Mouse (Mus musculus) macrophage (primary cell): ENCODE measurements around the gene Med28. TPM values are rescaled to one million over a fixed set of nuclear protein-coding genes. Genes with fewer than 3 reads are reported as not detected.

Experiments used
- H3K27ac ChIP-seq: fragments of 350-480 bp; formaldehyde crosslinking; 2 replicates; pipeline ENCODE4 v1.9.0; 2021
- H3K36me3 ChIP-seq: fragments of 350-480 bp; formaldehyde crosslinking; 2 replicates; pipeline ENCODE4 v1.9.0; 2021; ENCODE audit errors: inconsistent target
- H3K4me3 ChIP-seq: fragments of 350-480 bp; formaldehyde crosslinking; 2 replicates; pipeline ENCODE4 v1.9.0; 2021; ENCODE audit errors: inconsistent target
- H3K79me2 ChIP-seq: fragments of 350-480 bp; formaldehyde crosslinking; 2 replicates; pipeline ENCODE4 v1.9.0; 2021; ENCODE audit errors: inconsistent target
- WGBS: methylation state at CpG from one replicate; pipeline ENCODE4 v1.1.7; 2026; ENCODE audit warnings: inconsistent platforms; ENCODE audit not compliant: missing documents; 5-methylcytosine and 5-hydroxymethylcytosine counted together
- polyA plus RNA-seq: library from polyadenylated mRNA; stranded (reverse); fragments of 250-400 nt; gene quantifications from 3 replicates; pipeline ENCODE4 v1.2.4, GENCODE M21; 2018; ENCODE audit warnings: inconsistent platforms

The Med28 gene
- polyA plus RNA-seq, 1 experiment from 2014 or later = 26.4 TPM

GRCm38 (mm10) chr5:45494093-45494755 is 25.8 kb upstream of the Med28 start:
- Histone ChIP-seq H3K4me3 (peak overlapping the region; percentile 68), H3K36me3 (peaks cover 6% of the 10 kb centered on the region), H3K27ac (no peak overlapping the region), H3K79me2 (peaks cover 8% of the 10 kb centered on the region; the same call in 1 of the 2 replicates)
- 90% methylated on average over 9 of the region's 9 CpGs for WGBS

DNA sequence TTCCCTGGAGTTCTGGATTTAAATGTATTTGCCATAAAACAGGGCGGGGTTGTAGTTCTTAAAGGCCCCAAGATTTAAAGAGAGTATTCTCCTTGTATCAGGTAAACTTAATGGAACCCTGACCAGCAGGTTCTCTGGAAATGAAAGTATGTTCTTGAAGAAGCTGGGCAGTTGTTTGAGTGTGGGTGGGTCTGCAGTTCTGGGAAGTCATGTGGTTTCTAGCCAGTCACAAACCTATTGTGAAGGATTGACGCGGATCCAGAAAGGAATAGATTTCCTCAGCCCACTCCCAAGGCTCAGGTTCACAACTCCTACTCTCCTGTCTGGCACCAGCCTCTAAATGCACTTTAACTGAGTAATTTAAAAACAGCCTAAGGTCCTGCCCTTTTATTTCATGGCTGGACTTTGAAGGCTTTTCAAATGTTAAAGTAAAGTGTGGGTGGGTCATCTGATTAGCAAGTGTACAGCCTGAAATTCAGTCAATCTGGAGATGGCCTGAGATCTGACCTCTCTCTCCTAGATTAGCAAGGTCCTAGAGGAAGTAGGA is 24.5 kb upstream of the Med28 start:
- Histone ChIP-seq H3K36me3 (peaks cover 6% of the 10 kb centered on the region), H3K4me3 (no peak overlapping the region), H3K27ac (no peak overlapping the region), H3K79me2 (peaks cover 8% of the 10 kb centered on the region; the same call in 1 of the 2 replicates)
- 95% methylated on average over 3 of the region's 3 CpGs for WGBS

DNA sequence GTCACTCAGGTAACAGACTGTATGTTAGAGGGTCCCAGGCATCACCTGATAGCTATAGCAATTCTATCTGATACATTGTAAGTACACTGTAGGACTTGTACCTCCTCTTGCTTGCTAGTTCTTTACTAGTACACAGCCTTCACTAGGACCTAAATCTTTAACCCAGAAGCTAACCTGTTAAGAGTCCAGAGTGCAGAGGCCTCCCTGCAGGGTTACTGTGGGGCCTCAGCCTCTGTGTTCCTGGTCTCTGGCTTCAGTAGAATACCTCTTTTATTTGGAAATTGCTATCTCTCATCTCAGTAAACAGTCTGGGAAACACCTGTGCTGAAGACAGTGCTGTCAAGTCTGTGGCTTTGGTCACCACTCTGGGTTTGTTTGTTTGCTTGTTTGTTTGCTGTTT is 24.0 kb upstream of the Med28 start:
- Histone ChIP-seq H3K27ac (no peak overlapping the region), H3K4me3 (no peak overlapping the region), H3K79me2 (peaks cover 8% of the 10 kb centered on the region; the same call in 1 of the 2 replicates), H3K36me3 (peaks cover 11% of the 10 kb centered on the region)

- Histone ChIP-seq H3K27ac (no peak overlapping the region), H3K36me3 (peaks cover 14% of the 10 kb centered on the region), H3K4me3 (no peak overlapping the region), H3K79me2 (peaks cover 8% of the 10 kb centered on the region; the same call in 1 of the 2 replicates)
- WGBS = 87% methylated on average over 4 of the region's 4 CpGs
These were observed 23.6 kb upstream of the Med28 start for GRCm38 (mm10) chr5:45496479-45496878.

GRCm38 (mm10) chr5:45496930-45497550 is 23.0 kb upstream of the Med28 start:
- H3K79me2 ChIP-seq = peaks cover 8% of the 10 kb centered on the region; the same call in 1 of the 2 replicates
- peaks cover 18% of the 10 kb centered on the region for H3K36me3 ChIP-seq
- no peak overlapping the region for H3K27ac ChIP-seq
- H3K4me3 ChIP-seq = no peak overlapping the region
- 91% methylated on average over 12 of the region's 12 CpGs for WGBS

DNA sequence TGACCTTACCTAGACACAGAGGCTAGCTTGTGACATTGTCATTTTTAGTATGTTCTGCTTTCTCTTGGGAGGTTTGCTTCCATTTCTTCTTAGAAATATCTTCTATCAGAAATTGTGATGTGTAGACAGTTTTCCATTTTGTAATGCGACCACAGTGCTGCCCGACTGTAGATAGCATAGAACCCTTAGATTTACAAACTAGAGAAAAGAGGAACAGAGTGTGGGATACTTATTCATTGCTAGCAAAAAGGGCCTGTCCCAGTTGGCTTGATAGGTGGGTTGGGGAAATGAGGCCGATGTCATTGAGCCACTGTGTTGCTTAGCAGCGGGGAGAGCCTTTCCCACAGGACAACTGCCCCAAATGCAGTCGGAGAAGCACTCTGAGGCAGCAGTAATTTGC is 22.5 kb upstream of the Med28 start:
- Histone ChIP-seq H3K4me3 (no peak overlapping the region), H3K79me2 (peaks cover 8% of the 10 kb centered on the region; the same call in 1 of the 2 replicates), H3K27ac (no peak overlapping the region), H3K36me3 (peaks cover 23% of the 10 kb centered on the region)
- WGBS = 82% methylated on average over 5 of the region's 5 CpGs

DNA sequence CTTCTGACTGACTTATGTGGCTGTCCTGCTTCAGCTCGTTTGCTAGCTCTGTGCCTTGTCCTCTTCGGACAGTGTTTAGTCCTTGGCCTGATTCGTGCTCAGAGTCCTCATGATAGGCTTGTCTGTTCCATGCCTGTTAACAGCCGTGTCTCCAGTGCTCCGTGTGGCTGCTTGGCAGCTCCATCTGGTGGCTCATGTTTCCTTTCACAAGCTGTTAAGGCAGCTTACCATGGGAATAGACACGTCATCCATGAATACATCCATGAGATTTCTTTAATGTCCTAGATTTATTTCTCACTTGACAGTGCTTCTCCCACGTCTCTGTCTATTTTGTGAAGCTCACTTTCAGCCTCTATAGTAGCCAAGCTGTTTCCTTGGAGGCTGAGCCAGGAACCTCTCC is 10.0 kb upstream of the Med28 start:
- no peak overlapping the region for H3K4me3 ChIP-seq
- 93% methylated on average over 7 of the region's 7 CpGs for WGBS
- peaks cover 63% of the 10 kb centered on the region for H3K36me3 ChIP-seq
- H3K27ac ChIP-seq = no peak overlapping the region
- no peaks in the 10 kb centered on the region for H3K79me2 ChIP-seq

GRCm38 (mm10) chr5:45512908-45513307 is 7.1 kb upstream of the Med28 start:
- H3K4me3 ChIP-seq = no peak overlapping the region
- H3K79me2 ChIP-seq = no peaks in the 10 kb centered on the region
- H3K27ac ChIP-seq = no peak overlapping the region
- peaks cover 37% of the 10 kb centered on the region for H3K36me3 ChIP-seq
- WGBS = 94% methylated on average over 6 of the region's 6 CpGs

GRCm38 (mm10) chr5:45513511-45513910 is 6.5 kb upstream of the Med28 start:
- Histone ChIP-seq H3K36me3 (peaks cover 36% of the 10 kb centered on the region), H3K4me3 (no peak overlapping the region), H3K79me2 (no peaks in the 10 kb centered on the region), H3K27ac (no peak overlapping the region)
- WGBS = 84% methylated on average over 2 of the region's 2 CpGs

GRCm38 (mm10) chr5:45514599-45514998 is 5.4 kb upstream of the Med28 start:
- no peaks in the 10 kb centered on the region for H3K79me2 ChIP-seq
- 100% methylated on average over 1 of the region's 1 CpGs for WGBS
- H3K36me3 ChIP-seq = peaks cover 28% of the 10 kb centered on the region
- H3K4me3 ChIP-seq = no peak overlapping the region
- H3K27ac ChIP-seq = no peak overlapping the region

DNA sequence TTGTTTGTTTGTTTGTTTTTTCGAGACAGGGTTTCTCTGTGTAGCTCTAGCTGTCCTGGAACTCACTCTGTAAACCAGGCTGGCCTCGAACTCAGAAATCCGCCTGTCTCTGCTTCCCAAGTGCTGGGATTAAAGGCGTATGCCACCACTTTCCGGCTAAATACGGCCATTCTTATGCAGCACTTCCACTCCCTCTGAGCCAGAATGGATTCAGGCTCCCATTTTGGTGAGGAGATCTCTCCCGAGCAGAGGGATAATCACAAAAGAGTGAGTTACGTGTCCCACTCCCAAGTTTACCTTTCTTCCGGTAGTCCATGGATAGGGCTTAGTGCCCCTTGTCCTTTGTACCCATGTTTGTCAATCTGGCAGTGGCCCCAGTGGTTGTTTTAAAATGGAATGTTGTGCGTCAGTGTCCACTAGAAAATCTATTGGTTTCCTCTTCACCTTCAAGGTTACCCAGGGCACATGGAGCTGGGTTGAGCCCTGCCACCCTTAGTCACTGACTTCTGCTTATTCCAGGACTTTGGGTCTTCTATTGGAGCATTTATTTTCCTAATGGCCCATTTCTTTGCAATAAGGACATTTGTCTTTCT is 4.8 kb upstream of the Med28 start:
- Histone ChIP-seq H3K36me3 (peaks cover 21% of the 10 kb centered on the region), H3K4me3 (no peak overlapping the region), H3K27ac (no peak overlapping the region), H3K79me2 (peaks cover under 1% of the 10 kb centered on the region)
- WGBS = 95% methylated on average over 10 of the region's 10 CpGs

GRCm38 (mm10) chr5:45520809-45521110 is 731 bp downstream of the Med28 start:
- H3K27ac ChIP-seq = peak overlapping the region; percentile 62
- WGBS = 0% methylated on average over 5 of the region's 5 CpGs
- peaks cover 9% of the 10 kb centered on the region; the same call in 1 of the 2 replicates for H3K36me3 ChIP-seq
- H3K79me2 ChIP-seq = peaks cover 41% of the 10 kb centered on the region
- peak overlapping the region; percentile 99 for H3K4me3 ChIP-seq

GRCm38 (mm10) chr5:45521601-45522000 is 1.6 kb downstream of the Med28 start:
- peaks cover 41% of the 10 kb centered on the region for H3K79me2 ChIP-seq
- peaks cover 15% of the 10 kb centered on the region; the same call in 1 of the 2 replicates for H3K36me3 ChIP-seq
- H3K4me3 ChIP-seq = no peak overlapping the region; the same call in 1 of the 2 replicates
- WGBS = 74% methylated on average over 6 of the region's 6 CpGs
- no peak overlapping the region for H3K27ac ChIP-seq

DNA sequence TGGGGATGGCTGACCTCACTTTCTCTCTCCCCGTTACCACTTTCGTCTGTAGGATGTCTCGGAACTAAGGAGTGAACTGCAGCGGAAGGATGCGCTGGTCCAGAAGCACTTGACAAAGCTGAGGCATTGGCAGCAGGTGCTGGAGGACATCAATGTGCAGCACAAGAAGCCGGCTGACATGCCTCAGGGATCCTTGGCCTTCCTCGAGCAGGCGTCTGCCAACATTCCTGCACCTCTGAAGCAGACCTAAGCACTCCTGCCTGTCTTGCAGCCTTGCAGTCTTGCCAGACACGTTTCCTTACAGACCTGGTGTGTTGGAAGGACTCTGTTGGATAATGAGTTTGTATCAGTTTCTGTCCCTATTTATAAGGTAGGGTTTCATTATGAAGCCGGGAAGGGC is 5.1 kb downstream of the Med28 start:
- 91% methylated on average over 6 of the region's 10 CpGs for WGBS
- Histone ChIP-seq H3K79me2 (peaks cover 41% of the 10 kb centered on the region), H3K27ac (no peak overlapping the region), H3K4me3 (no peak overlapping the region), H3K36me3 (peaks cover 42% of the 10 kb centered on the region)

DNA sequence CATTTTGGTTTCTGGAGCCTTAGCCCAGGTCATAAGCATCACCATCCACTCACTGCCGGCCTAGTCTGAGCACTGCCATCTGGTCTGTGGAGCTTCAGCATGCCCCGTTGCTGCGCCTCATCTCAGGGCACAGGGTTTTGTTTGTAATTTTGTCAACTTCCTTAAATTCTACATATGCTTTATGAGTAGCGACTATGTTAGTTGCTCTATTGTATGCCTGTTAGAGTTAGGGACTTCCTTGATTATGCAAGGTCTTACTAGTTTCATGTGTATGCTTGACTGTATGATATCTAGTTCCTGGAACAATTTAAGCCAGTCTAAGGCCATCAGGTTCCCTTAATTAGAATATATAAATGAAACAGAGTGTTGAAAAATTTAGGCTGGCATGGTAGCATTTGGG is 6.3 kb downstream of the Med28 start:
- Histone ChIP-seq H3K27ac (no peak overlapping the region), H3K4me3 (no peak overlapping the region), H3K79me2 (peaks cover 29% of the 10 kb centered on the region), H3K36me3 (peaks cover 42% of the 10 kb centered on the region)
- WGBS = 60% methylated on average over 4 of the region's 4 CpGs
